Mouse (Mus musculus) lung, embryonic 14.5 days (tissue): Measurements from ENCODE around the gene Mroh8. TPM values are rescaled to one million over a fixed set of nuclear protein-coding genes. Genes with fewer than 3 reads are reported as not detected.

ENCODE experiments used
- ATAC-seq: fragments of 200-750 bp; cut with Nextera tagmentation; 2 replicates; pipeline ENCODE4 v1.8.0; 2017; ENCODE audit warnings: mild to moderate bottlenecking, moderate TSS enrichment, moderate library complexity; ENCODE audit not compliant: insufficient read depth
- DNase-seq: peaks from one replicate; pipeline ENCODE4 v3.0.0-alpha.2; 2015
- H3K27ac ChIP-seq: fragments of 300-500 bp; sonication (generic); 2 replicates; pipeline ENCODE4 v1.5.1; 2014; ENCODE audit warnings: low read depth, mild to moderate bottlenecking, moderate library complexity
- H3K27me3 ChIP-seq: fragments of 300-500 bp; sonication (generic); 2 replicates; pipeline ENCODE4 v1.6.1; 2014; ENCODE audit warnings: low read length, control low read depth; ENCODE audit not compliant: insufficient read depth
- H3K36me3 ChIP-seq: fragments of 300-500 bp; sonication (generic); 2 replicates; pipeline ENCODE4 v1.6.1; 2014; ENCODE audit warnings: control low read depth; ENCODE audit not compliant: insufficient read depth
- H3K4me1 ChIP-seq: fragments of 300-500 bp; sonication (generic); 2 replicates; pipeline ENCODE4 v1.6.1; 2014; ENCODE audit warnings: antibody characterized with exemption, control low read depth; ENCODE audit not compliant: insufficient read depth
- H3K4me2 ChIP-seq: fragments of 300-500 bp; sonication (generic); 2 replicates; pipeline ENCODE4 v1.6.1; 2014; ENCODE audit warnings: mild to moderate bottlenecking
- H3K4me3 ChIP-seq: fragments of 300-500 bp; sonication (generic); 2 replicates; pipeline ENCODE4 v1.5.1; 2014; ENCODE audit warnings: low read depth, low read length
- H3K9ac ChIP-seq: fragments of 300-500 bp; sonication (generic); 2 replicates; pipeline ENCODE4 v1.6.1; 2014
- H3K9me3 ChIP-seq: fragments of 300-500 bp; sonication (generic); 2 replicates; pipeline ENCODE4 v1.6.1; 2016; ENCODE audit warnings: low read depth, low read length, control low read depth
- CTCF ChIP-seq: IDR thresholded peaks from 2 replicates; pipeline ENCODE4 v1.5.1; 2016; ENCODE audit warnings: antibody characterized with exemption, low read depth
- WGBS: fragments of 180-500 bp; shearing (Covaris S2); extraction: QIAGEN DNeasy Blood & Tissue Kit; methylation state at CpG from one replicate; pipeline ENCODE4 v1.1.7; 2014; 5-methylcytosine and 5-hydroxymethylcytosine counted together
- polyA plus RNA-seq: library from polyadenylated mRNA; unstranded; fragments of >200 nt; fragmentation: Nextera tagmentation; extraction: Ambion mirVana; gene quantifications from 2 replicates; pipeline ENCODE4 v1.2.1, GENCODE M21; 2014

Mroh8 gene
- polyA plus RNA-seq, 1 experiment from 2014 or later: 0.43 TPM

DNA sequence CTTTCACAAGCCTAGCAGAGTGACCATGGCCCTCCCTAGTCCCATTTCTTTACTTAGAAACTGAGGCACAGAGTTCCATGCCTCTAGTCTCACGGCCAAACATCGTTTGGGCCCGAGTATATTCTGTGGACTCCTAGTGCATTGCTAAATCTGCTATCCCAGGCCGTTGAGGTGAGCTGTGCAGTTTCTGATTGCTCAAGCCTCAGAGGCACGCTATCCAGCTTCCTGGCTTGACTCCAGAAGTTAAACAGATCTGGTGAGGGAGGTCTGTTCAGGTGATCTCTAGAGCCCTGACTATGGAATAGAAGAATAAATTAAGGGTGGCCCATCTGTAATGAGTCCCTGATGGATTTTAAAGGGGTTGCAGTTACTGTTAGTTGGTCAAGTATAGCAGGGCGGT, 37.9 kb upstream of the Mroh8 start:
- no peaks in the 10 kb centered on the region for H3K9me3 ChIP-seq
- H3K4me1 ChIP-seq: no peaks in the 10 kb centered on the region
- H3K9ac ChIP-seq: no peak overlapping the region

GRCm38 (mm10) chr2:157316358-157316933, 37.1 kb upstream of the Mroh8 start:
- Histone ChIP-seq H3K27me3 (no peaks in the 10 kb centered on the region), H3K36me3 (peaks cover 98% of the 10 kb centered on the region), H3K27ac (peak overlapping the region; percentile 48), H3K9me3 (no peaks in the 10 kb centered on the region), H3K4me1 (no peaks in the 10 kb centered on the region), H3K4me3 (no peak overlapping the region), H3K9ac (no peak overlapping the region), H3K4me2 (no peak overlapping the region)
- peak; percentile 60 for ATAC-seq
- peak; percentile 23 for DNase-seq
- 71% methylated on average over 14 of the region's 14 CpGs for WGBS
- TF ChIP-seq CTCF: no peak

More for the DNA sequence above, 37.9 kb upstream of the Mroh8 start:
- DNase-seq: peak; percentile 48
- peak; percentile 18; the same call in 1 of the 2 replicates for ATAC-seq
- Histone ChIP-seq H3K4me3 (no peak overlapping the region), H3K27me3 (no peaks in the 10 kb centered on the region), H3K36me3 (peaks cover 98% of the 10 kb centered on the region), H3K27ac (peak overlapping the region; percentile 48; the same call in 1 of the 2 replicates), H3K4me2 (no peak overlapping the region)
- no peak for TF ChIP-seq CTCF
- WGBS: 82% methylated on average over 6 of the region's 6 CpGs

- Histone ChIP-seq H3K27ac (0 out of 2 replicates have a peak overlapping the region, but pooled peaks have one; percentile 42), H3K4me1 (no peaks in the 10 kb centered on the region), H3K4me3 (no peak overlapping the region), H3K36me3 (peaks cover 98% of the 10 kb centered on the region), H3K27me3 (no peaks in the 10 kb centered on the region), H3K9ac (no peak overlapping the region), H3K4me2 (no peak overlapping the region), H3K9me3 (no peaks in the 10 kb centered on the region)
- TF ChIP-seq CTCF: no peak
- ATAC-seq (no peak), DNase-seq (no peak)
- 86% methylated on average over 6 of the region's 6 CpGs for WGBS
Measured at GRCm38 (mm10) chr2:157315486-157315885, 36.1 kb upstream of the Mroh8 start.

- Histone ChIP-seq H3K4me3 (no peak overlapping the region), H3K4me1 (no peaks in the 10 kb centered on the region), H3K9me3 (no peaks in the 10 kb centered on the region), H3K36me3 (peaks cover 98% of the 10 kb centered on the region), H3K4me2 (no peak overlapping the region), H3K9ac (no peak overlapping the region), H3K27ac (no peak overlapping the region), H3K27me3 (no peaks in the 10 kb centered on the region)
- no peak for ATAC-seq
- no peak for DNase-seq
- TF ChIP-seq CTCF: no peak
- WGBS: 89% methylated on average over 7 of the region's 7 CpGs
Measured at GRCm38 (mm10) chr2:157314310-157314709, 35.0 kb upstream of the Mroh8 start.

DNA sequence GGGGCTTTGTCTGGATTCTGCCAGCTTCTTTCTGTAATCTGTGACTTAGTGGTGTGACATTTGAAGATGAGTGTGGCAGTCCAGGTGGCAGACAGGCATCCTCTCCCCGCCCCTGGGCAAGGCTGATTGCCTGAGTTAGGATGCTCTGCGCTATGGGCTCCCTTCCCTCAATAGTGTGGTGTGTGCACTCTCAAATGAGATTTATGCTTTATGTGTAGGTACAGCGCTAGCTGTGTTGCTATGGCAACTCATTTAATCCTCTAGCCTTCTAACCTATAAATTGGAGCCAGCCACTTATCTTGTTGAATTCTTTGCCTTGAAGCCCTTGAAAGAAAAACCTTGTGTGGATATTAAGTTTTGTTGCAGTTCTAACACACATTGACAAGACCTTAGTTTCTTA, 34.4 kb upstream of the Mroh8 start:
- H3K36me3 ChIP-seq: peaks cover 99% of the 10 kb centered on the region
- ATAC-seq: no peak
- H3K27me3 ChIP-seq: no peaks in the 10 kb centered on the region
- no peak overlapping the region for H3K9ac ChIP-seq
- no peaks in the 10 kb centered on the region for H3K9me3 ChIP-seq
- 91% methylated on average over 3 of the region's 3 CpGs for WGBS
- no peak overlapping the region for H3K4me3 ChIP-seq
- H3K27ac ChIP-seq: no peak overlapping the region
- TF ChIP-seq CTCF: no peak
- DNase-seq: no peak
- no peak overlapping the region for H3K4me2 ChIP-seq
- no peaks in the 10 kb centered on the region for H3K4me1 ChIP-seq

DNA sequence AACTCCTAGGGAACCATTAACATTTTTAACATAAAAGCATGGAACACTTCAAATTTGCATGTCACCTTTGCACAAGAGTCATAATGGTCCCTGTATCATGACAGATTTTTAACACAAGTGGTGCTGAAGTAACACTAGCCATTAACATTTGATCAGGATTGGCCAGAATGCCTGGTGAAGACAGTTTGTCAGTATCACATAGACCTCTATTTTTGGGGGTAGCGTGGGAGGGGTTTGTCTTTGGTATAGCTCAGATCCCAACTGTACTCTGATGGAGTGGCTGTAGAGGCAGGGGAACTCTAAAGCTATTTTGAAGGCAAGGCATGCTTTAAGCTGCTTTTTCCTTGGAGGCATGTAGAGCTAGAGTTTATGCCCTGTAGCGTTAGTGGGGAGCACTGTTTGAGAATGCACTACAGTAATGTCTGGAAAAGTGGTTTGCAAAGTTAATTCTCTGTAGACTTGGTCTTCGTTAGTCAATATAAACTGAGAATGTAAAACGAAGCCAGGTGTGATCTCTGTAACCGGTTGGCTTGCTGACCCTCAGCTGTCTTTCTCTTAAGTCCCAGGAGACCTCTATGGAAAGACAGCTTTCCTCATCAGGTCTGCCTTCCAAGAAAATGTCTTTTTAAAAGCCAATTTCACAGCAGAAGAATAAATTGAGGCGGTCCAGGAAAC, 31.8 kb upstream of the Mroh8 start:
- DNase-seq (no peak), ATAC-seq (no peak)
- H3K4me1 ChIP-seq: peaks cover 3% of the 10 kb centered on the region; the same call in 1 of the 2 replicates
- no peak overlapping the region for H3K9ac ChIP-seq
- no peak overlapping the region for H3K27ac ChIP-seq
- peaks cover 95% of the 10 kb centered on the region for H3K36me3 ChIP-seq
- no peaks in the 10 kb centered on the region for H3K9me3 ChIP-seq
- WGBS: 90% methylated on average over 6 of the region's 6 CpGs
- no peak overlapping the region for H3K4me3 ChIP-seq
- no peak for TF ChIP-seq CTCF
- H3K4me2 ChIP-seq: no peak overlapping the region
- H3K27me3 ChIP-seq: no peaks in the 10 kb centered on the region

DNA sequence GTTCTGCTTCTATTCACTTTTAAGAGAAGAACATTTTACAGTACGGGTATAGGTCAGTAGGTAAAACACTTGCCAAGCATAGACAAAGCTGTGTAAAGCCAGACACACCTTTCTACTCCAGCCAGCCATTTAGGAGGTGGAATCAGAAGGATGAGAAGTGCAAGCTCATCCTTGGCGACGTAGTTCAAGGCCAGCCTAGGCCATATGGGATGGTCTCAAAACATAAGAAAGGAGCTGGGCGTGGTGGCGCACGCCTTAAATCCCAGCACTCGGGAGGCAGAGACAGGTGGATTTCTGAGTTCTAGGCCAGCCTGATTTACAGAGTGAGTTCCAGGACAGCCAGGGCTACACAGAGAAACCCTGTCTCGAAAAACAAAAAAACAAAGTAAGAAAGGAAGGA, 30.3 kb upstream of the Mroh8 start:
- no peak for ATAC-seq
- 94% methylated on average over 8 of the region's 8 CpGs for WGBS
- Histone ChIP-seq H3K9ac (no peak overlapping the region), H3K9me3 (no peaks in the 10 kb centered on the region), H3K27me3 (no peaks in the 10 kb centered on the region), H3K36me3 (peaks cover 92% of the 10 kb centered on the region), H3K4me2 (no peak overlapping the region), H3K27ac (no peak overlapping the region), H3K4me1 (peaks cover 10% of the 10 kb centered on the region), H3K4me3 (no peak overlapping the region)
- DNase-seq: no peak
- no peak for TF ChIP-seq CTCF
